Mouse (Mus musculus) kidney, adult 2 months (tissue): ENCODE measurements at regions not wholly inside any gene's neighbourhood (a gene's known extent, or its start where the extent isn't known, plus 50 kb on each side); places are given as distances from the start of the nearest gene placed in this dataset.

Experiments used
- DNase-seq: peaks from one replicate; pipeline ENCODE4 v3.0.0; 2021
- H3K27ac ChIP-seq: fragments of 200-500 bp; 2 replicates; pipeline ENCODE4 v1.5.1; 2012; ENCODE audit warnings: low read depth, low read length, control low read depth, inconsistent platforms; ENCODE audit not compliant: insufficient read depth
- H3K27me3 ChIP-seq: fragments of 200-500 bp; replicated peaks from 2 replicates; pipeline ENCODE4 v1.6.1; 2012; ENCODE audit warnings: mild to moderate bottlenecking, moderate library complexity, low read length, inconsistent platforms; ENCODE audit not compliant: control insufficient read depth, insufficient read depth
- H3K36me3 ChIP-seq: fragments of 200-500 bp; 2 replicates; pipeline ENCODE4 v1.6.1; 2012; ENCODE audit warnings: mild to moderate bottlenecking, moderate library complexity, low read length, inconsistent platforms; ENCODE audit not compliant: control insufficient read depth, insufficient read depth
- H3K4me1 ChIP-seq: fragments of 200-500 bp; 2 replicates; pipeline ENCODE4 v1.6.1; 2011; ENCODE audit warnings: low read length; ENCODE audit not compliant: control insufficient read depth, insufficient read depth
- H3K4me3 ChIP-seq: fragments of 200-500 bp; 2 replicates; pipeline ENCODE4 v1.5.1; 2011; ENCODE audit warnings: mild to moderate bottlenecking, low read depth, low read length, control low read depth; ENCODE audit not compliant: insufficient read depth
- CTCF ChIP-seq: fragments of 200-500 bp; conservative IDR thresholded peaks from 2 replicates; pipeline ENCODE4 v1.5.1; 2011; ENCODE audit warnings: low read depth, mild to moderate bottlenecking, control low read depth, low read length, moderate library complexity, mixed read lengths; ENCODE audit not compliant: insufficient read depth, insufficient read length
- POLR2A ChIP-seq: fragments of 200-500 bp; IDR thresholded peaks from one replicate; pipeline ENCODE4 v1.6.1; 2011; ENCODE audit warnings: low read depth, low read length, control low read depth
- WGBS: fragments of 180-500 bp; shearing (Covaris S2); methylation state at CpG from one replicate; pipeline ENCODE4 v1.1.7; 2018; 5-methylcytosine and 5-hydroxymethylcytosine counted together

DNA sequence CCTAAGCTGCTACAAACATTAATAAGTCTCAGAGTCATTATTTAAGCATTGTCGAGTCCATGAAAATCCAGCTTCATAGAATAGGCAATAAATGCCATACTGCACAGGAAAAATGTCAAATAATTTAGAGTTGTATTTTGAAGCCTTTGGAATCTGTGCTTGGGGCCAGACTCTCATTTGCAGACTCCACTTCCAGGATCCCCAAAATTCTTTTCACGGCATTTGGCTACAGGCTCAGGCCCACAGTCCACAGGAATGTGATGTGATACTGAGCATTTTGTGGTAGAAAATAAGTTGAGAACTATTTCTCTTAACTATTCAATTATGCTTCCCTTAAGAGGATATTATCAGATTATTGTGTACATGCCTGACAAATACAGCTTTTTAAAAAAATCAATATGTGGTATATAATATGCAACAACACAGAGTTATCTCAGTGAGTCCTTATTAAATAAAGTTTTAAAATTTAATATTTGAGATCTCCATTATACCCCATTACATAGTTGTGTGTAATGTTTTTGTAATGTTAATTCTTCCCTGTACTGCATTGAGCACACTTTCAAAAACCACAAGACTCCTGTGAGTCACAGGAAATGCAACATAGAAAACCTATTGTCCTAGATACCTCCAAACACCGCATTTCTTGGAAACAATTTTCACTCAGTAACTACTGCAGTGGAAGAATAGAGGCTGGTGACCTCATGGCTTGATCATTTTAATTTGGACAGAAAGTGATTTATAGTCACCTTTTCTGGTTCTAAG, 78.5 kb upstream of the Nbea start:
- H3K4me1 ChIP-seq, result no peaks in the 10 kb centered on the region
- no peak overlapping the region for H3K27ac ChIP-seq
- no peak overlapping the region for H3K4me3 ChIP-seq
- 79% methylated on average over 3 of the region's 3 CpGs for WGBS
- no peaks in the 10 kb centered on the region for H3K27me3 ChIP-seq
- TF ChIP-seq POLR2A (no peak), CTCF (no peak)
- H3K36me3 ChIP-seq, result no peaks in the 10 kb centered on the region
- DNase-seq, result no peak

DNA sequence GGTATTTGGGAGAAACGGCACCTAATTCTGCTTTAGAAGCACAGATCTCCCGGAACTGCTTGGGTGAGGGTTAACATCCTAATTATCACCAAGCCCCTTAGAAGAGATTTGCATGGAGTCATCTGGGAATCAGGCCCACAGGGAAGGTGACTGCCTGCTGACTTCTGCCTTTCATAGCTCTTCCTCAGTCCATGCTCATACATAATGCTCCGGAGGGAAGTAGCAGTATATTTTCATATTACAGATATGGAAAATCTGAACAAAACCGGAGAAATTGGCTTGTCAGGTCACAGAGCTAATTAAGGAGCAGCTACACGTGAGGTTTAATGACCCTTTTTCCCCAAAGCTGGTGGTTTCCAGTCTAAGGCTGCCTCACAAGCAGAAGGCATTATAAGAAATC, 72.8 kb upstream of the Nbea start:
- H3K27ac ChIP-seq, result no peak overlapping the region
- TF ChIP-seq CTCF, result no peak
- TF ChIP-seq POLR2A, result no peak
- no peaks in the 10 kb centered on the region for H3K27me3 ChIP-seq
- H3K36me3 ChIP-seq, result no peaks in the 10 kb centered on the region
- no peak overlapping the region for H3K4me3 ChIP-seq
- 66% methylated on average over 5 of the region's 5 CpGs for WGBS
- no peak for DNase-seq
- no peaks in the 10 kb centered on the region for H3K4me1 ChIP-seq

DNA sequence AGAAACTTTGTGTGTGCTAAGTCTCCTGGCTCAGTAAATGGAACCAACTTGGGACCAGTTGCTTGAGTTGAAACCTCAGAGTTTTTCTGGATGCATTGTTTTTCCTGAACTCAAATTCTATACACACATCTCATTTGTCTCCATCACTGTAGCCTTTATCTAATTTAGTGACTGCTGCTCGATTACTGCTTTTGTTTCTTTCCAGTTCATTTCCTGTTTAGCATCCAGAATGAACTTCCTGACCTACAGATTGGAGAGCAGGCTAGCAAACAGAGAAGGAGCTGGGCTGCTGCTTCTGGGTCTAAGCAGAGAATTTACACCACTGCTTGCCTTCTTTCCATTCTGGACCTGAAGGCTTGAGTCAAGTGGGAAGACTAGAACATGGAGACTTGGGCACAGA, 60.9 kb upstream of the Nbea start:
- WGBS, result 8% methylated on average over 1 of the region's 1 CpGs
- DNase-seq, result no peak

DNA sequence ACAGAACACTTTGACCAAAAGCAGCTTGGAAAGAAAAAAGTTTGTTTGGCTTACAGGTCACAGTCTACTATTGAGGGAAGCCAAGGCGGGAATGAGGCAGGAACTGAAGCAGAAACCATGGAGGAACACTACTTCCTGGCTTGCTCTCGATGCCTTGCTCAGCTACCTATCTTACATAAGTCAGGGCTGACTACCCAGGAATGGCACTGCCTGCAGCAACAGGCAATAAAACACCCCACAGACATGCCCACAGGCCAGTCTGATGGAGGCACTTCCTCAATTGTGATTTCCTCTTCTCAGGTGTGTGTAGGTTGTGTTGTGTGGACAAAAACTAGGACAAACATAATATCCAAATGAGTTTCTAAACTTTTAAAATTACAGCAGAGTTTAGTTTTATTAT, 54.7 kb upstream of the Nbea start:
- H3K4me3 ChIP-seq, result no peak overlapping the region
- 47% methylated on average over 2 of the region's 2 CpGs for WGBS
- no peak for DNase-seq
- H3K4me1 ChIP-seq, result no peaks in the 10 kb centered on the region
- no peak for TF ChIP-seq CTCF
- no peak for TF ChIP-seq POLR2A
- no peaks in the 10 kb centered on the region for H3K36me3 ChIP-seq
- H3K27ac ChIP-seq, result no peak overlapping the region
- H3K27me3 ChIP-seq, result no peaks in the 10 kb centered on the region

More for the DNA sequence above, 60.9 kb upstream of the Nbea start:
- Histone ChIP-seq H3K27me3 (no peaks in the 10 kb centered on the region), H3K27ac (no peak overlapping the region), H3K4me1 (no peaks in the 10 kb centered on the region), H3K36me3 (no peaks in the 10 kb centered on the region), H3K4me3 (no peak overlapping the region)
- TF ChIP-seq POLR2A, result no peak
- no peak for TF ChIP-seq CTCF

DNA sequence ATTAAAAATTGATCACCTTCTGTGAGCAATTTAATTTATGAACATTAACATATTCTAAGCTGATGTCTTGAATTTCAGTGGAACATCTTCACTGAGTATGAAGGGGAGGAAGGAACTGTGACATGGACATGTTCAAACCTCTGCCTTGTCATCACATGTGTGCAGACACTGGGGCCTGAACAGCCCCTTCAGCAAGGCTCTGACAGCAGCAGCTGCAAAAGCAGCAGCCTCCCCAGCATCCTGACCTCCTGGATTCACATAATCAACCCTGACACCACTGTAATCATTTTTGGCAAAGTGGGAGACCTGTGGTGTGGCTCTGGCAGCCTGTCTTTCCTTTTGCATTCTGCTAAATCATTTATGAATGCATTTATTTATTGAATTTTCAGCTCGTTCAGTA, 52.7 kb upstream of the Nbea start:
- DNase-seq, result no peak
- TF ChIP-seq POLR2A, result no peak
- no peak for TF ChIP-seq CTCF
- Histone ChIP-seq H3K27ac (no peak overlapping the region), H3K4me3 (no peak overlapping the region), H3K27me3 (no peaks in the 10 kb centered on the region), H3K36me3 (no peaks in the 10 kb centered on the region), H3K4me1 (no peaks in the 10 kb centered on the region)
- 78% methylated on average over 1 of the region's 1 CpGs for WGBS
